Mouse (Mus musculus): ENCODE data around the gene Malrd1. TPM values are rescaled to one million over a fixed set of nuclear protein-coding genes. Genes with fewer than 3 reads are reported as not detected.

Malrd1 gene
- polyA plus RNA-seq, 1 experiment, result 5.9 TPM

DNA sequence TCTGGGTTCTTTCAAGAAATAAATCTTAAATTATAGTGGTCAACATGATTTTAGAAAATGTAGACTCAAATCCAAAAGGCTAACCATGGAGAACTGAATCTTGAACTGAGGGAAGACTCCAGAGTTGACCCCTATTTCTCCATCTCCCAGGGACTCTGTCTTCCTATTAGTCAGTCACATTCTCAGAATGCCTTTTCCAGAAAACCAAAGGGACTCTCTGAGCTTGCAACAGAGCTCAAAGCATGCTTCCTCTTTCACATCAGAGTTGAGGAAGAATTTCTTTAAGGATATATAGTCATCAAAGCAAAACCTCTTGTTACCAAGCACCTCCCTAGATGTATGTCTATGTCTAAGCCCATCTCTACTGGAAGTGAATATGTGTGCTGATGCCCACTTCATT, 686.5 kb downstream of the Malrd1 start:
- H3K4me1 ChIP-seq (ENCODE audit: control insufficient read depth, insufficient read depth, insufficient read length, low read length), result no peaks in the 10 kb centered on the region
- no peaks in the 10 kb centered on the region for H3K27me3 ChIP-seq (ENCODE audit: control insufficient read depth, insufficient read depth, low read length)
- no peak overlapping the region for H3K27ac ChIP-seq (ENCODE audit: insufficient read depth, low read depth, low read length)
- no peaks in the 10 kb centered on the region for H3K36me3 ChIP-seq (ENCODE audit: control insufficient read depth, insufficient read depth, low read length)
- H3K4me3 ChIP-seq (ENCODE audit: low read depth, low read length), result no peak overlapping the region
- TF ChIP-seq POLR2A (IDR thresholded peaks at IDR 0.05; ENCODE audit: low read depth, low read length) (no peak), CTCF (IDR thresholded peaks at IDR 0.05; ENCODE audit: extremely low read depth, insufficient read length, insufficient replicate concordance, low read depth, low read length) (no peak)

DNA sequence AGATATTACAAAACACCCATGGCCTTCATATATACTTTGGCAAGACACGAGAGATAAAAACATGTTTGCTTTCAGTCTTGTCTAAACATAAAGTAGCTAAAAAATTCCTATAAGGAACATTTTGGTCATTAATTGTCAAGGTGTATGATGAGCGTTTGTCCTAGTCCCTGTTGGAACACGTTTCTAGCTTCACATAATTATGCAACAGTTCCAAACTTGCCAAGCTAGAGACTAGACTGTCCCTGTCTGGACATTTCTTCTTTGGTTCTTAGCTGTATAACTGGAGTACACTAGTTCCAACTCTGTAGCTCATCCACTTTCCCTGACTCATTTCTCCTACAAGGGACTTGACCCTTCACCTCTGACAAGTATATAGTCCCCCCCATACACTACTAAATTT, 687.8 kb downstream of the Malrd1 start:
- WGBS, result 80% methylated on average over 3 of the region's 3 CpGs

DNA sequence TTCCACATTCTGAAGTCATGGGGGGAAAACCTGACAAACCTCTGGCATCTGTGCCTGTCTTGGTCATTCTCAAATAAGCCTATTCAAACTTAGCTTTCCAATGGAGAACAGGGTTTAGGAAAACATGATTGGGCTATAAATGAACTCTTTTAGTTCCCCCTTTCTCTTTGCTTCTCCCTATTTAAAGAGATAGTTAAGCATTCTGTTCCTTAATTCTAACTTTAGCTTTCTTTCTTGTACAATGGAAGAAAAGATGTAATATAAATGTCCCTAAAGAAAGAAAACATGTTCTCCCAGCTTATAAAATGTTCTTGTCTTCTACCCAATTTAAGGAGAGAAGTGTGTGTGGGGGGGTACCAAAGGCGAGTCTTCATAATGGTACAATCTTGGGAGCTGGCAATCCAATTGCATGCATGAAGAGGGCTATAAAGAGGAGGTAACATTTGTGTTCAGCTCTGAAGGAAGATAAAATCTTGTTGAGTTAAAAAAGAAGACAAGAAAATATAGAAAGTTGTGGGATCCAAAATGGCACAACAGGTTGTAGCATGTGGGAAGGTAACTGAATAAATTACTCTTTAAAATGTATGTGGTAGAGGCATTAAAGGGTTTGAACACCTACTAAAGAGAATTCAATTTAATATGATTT, 702.0 kb downstream of the Malrd1 start:
- WGBS, result 91% methylated on average over 1 of the region's 1 CpGs
- H3K27me3 ChIP-seq (ENCODE audit: control insufficient read depth, insufficient read depth, low read length), result no peaks in the 10 kb centered on the region
- no peaks in the 10 kb centered on the region for H3K4me1 ChIP-seq (ENCODE audit: control insufficient read depth, insufficient read depth, insufficient read length, low read length)
- no peak overlapping the region for H3K27ac ChIP-seq (ENCODE audit: insufficient read depth, low read depth, low read length)
- H3K36me3 ChIP-seq (ENCODE audit: control insufficient read depth, insufficient read depth, low read length), result no peaks in the 10 kb centered on the region
- no peak for TF ChIP-seq CTCF (IDR thresholded peaks at IDR 0.05; ENCODE audit: extremely low read depth, insufficient read length, insufficient replicate concordance, low read depth, low read length)
- no peak for TF ChIP-seq POLR2A (IDR thresholded peaks at IDR 0.05; ENCODE audit: low read depth, low read length)
- H3K4me3 ChIP-seq (ENCODE audit: low read depth, low read length), result no peak overlapping the region

More for the DNA sequence above, 687.8 kb downstream of the Malrd1 start:
- Histone ChIP-seq H3K4me3 (ENCODE audit: low read depth, low read length) (no peak overlapping the region), H3K27ac (ENCODE audit: insufficient read depth, low read depth, low read length) (no peak overlapping the region), H3K27me3 (ENCODE audit: control insufficient read depth, insufficient read depth, low read length) (no peaks in the 10 kb centered on the region), H3K36me3 (ENCODE audit: control insufficient read depth, insufficient read depth, low read length) (no peaks in the 10 kb centered on the region), H3K4me1 (ENCODE audit: control insufficient read depth, insufficient read depth, insufficient read length, low read length) (no peaks in the 10 kb centered on the region)
- TF ChIP-seq CTCF (IDR thresholded peaks at IDR 0.05; ENCODE audit: extremely low read depth, insufficient read length, insufficient replicate concordance, low read depth, low read length), result no peak
- no peak for TF ChIP-seq POLR2A (IDR thresholded peaks at IDR 0.05; ENCODE audit: low read depth, low read length)

DNA sequence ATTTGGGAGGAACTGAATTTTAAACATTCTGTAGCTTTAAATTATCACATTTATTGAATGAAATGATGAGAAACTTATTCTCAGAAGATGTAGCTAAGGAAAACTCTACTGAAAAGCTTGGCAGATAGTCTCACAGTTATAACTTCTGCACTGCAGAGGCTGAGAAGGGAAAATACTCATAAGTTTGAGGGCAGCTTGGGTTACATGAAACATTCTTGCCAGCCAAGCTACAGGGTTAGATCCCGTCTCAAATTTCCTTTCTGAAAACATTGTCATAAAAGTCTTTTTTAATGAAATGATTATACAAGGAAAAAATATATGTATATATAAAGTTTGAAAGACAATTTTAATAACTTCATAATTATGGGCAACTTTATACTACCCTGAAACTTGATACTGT, 714.6 kb downstream of the Malrd1 start:
- TF ChIP-seq CTCF (IDR thresholded peaks at IDR 0.05; ENCODE audit: extremely low read depth, insufficient read length, insufficient replicate concordance, low read depth, low read length), result no peak
- TF ChIP-seq POLR2A (IDR thresholded peaks at IDR 0.05; ENCODE audit: low read depth, low read length), result no peak
- Histone ChIP-seq H3K36me3 (ENCODE audit: control insufficient read depth, insufficient read depth, low read length) (no peaks in the 10 kb centered on the region), H3K4me1 (ENCODE audit: control insufficient read depth, insufficient read depth, insufficient read length, low read length) (no peaks in the 10 kb centered on the region), H3K4me3 (ENCODE audit: low read depth, low read length) (no peak overlapping the region), H3K27me3 (ENCODE audit: control insufficient read depth, insufficient read depth, low read length) (no peaks in the 10 kb centered on the region), H3K27ac (ENCODE audit: insufficient read depth, low read depth, low read length) (no peak overlapping the region)
- 80% methylated on average over 1 of the region's 1 CpGs for WGBS

DNA sequence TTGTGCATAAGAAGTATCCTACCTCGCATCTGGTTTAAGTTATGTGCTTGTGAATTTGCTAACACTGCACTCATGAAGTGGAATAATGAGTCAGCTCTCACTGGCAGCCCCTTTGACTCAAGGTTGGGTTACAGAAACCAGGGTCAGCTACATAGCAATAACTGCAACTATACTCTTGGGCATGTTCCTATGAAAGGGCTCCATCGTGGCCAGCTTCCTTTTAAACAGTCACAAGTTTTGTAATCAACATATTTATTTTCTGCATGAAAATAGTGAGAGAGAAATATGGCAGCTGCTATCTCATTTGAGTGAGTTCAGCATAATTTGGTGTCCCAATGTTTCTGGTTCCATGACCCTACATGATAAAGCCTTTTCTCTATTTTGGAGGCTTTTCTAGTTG, 716.8 kb downstream of the Malrd1 start:
- WGBS, result 78% methylated on average over 2 of the region's 2 CpGs
- TF ChIP-seq POLR2A (IDR thresholded peaks at IDR 0.05; ENCODE audit: low read depth, low read length) (no peak), CTCF (IDR thresholded peaks at IDR 0.05; ENCODE audit: extremely low read depth, insufficient read length, insufficient replicate concordance, low read depth, low read length) (no peak)
- H3K4me1 ChIP-seq (ENCODE audit: control insufficient read depth, insufficient read depth, insufficient read length, low read length), result no peaks in the 10 kb centered on the region
- H3K36me3 ChIP-seq (ENCODE audit: control insufficient read depth, insufficient read depth, low read length), result no peaks in the 10 kb centered on the region
- H3K4me3 ChIP-seq (ENCODE audit: low read depth, low read length), result no peak overlapping the region
- H3K27me3 ChIP-seq (ENCODE audit: control insufficient read depth, insufficient read depth, low read length), result no peaks in the 10 kb centered on the region
- no peak overlapping the region for H3K27ac ChIP-seq (ENCODE audit: insufficient read depth, low read depth, low read length)

DNA sequence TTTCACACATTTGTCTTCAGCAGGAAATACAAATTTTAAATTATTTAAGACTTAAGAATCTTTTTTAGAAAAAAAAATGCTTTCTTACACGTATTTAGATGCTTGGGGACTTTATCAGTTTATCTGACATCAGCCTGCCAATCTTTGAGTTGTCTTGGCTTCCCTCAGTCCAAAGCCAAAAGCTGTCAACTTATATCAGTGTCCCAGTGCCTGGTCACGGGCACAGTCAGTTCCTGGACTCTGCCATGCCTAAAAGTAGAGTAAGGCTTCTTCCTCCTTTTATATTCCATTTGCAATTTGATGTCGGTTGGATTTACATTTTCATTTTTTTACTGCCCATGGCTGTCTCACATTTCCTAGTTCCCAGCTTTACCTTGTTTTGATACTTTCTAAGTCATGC, 722.6 kb downstream of the Malrd1 start:
- no peak overlapping the region for H3K27ac ChIP-seq (ENCODE audit: insufficient read depth, low read depth, low read length)
- H3K4me1 ChIP-seq (ENCODE audit: control insufficient read depth, insufficient read depth, insufficient read length, low read length), result 0 out of 2 replicates have a peak, but pooled peaks cover 2% of the 10 kb centered on the region
- no peak overlapping the region for H3K4me3 ChIP-seq (ENCODE audit: low read depth, low read length)
- 73% methylated on average over 3 of the region's 3 CpGs for WGBS
- H3K36me3 ChIP-seq (ENCODE audit: control insufficient read depth, insufficient read depth, low read length), result no peaks in the 10 kb centered on the region
- no peaks in the 10 kb centered on the region for H3K27me3 ChIP-seq (ENCODE audit: control insufficient read depth, insufficient read depth, low read length)
- no peak for TF ChIP-seq CTCF (IDR thresholded peaks at IDR 0.05; ENCODE audit: extremely low read depth, insufficient read length, insufficient replicate concordance, low read depth, low read length)
- no peak for TF ChIP-seq POLR2A (IDR thresholded peaks at IDR 0.05; ENCODE audit: low read depth, low read length)

DNA sequence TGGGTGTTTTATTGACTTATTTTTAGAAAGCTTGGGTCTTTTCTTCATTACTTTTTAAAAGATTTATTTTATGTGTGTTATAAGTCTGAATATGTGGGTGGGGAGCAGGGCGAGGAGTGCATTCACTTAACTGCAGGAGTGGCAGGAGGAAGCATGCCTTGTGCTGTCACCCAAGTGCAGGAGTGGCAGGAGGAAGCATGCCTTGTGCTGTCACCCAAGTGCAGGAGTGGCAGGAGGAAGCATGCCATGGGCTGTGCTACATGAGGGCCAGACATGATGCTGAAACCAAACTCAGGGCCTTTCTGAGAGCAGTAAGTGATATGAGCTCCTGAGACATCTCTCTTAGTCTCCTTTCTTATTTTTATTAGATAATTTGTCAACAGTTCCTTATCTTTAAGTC, 726.0 kb downstream of the Malrd1 start:
- 55% methylated on average over 1 of the region's 1 CpGs for WGBS
- no peak overlapping the region for H3K4me3 ChIP-seq (ENCODE audit: low read depth, low read length)
- no peaks in the 10 kb centered on the region for H3K27me3 ChIP-seq (ENCODE audit: control insufficient read depth, insufficient read depth, low read length)
- TF ChIP-seq POLR2A (IDR thresholded peaks at IDR 0.05; ENCODE audit: low read depth, low read length), result no peak
- no peak for TF ChIP-seq CTCF (IDR thresholded peaks at IDR 0.05; ENCODE audit: extremely low read depth, insufficient read length, insufficient replicate concordance, low read depth, low read length)
- no peaks in the 10 kb centered on the region for H3K36me3 ChIP-seq (ENCODE audit: control insufficient read depth, insufficient read depth, low read length)
- H3K4me1 ChIP-seq (ENCODE audit: control insufficient read depth, insufficient read depth, insufficient read length, low read length), result 0 out of 2 replicates have a peak, but pooled peaks cover 2% of the 10 kb centered on the region
- no peak overlapping the region for H3K27ac ChIP-seq (ENCODE audit: insufficient read depth, low read depth, low read length)
